Mouse (Mus musculus): ENCODE measurements around the gene Tmem132a. TPM values are rescaled to one million over a fixed set of nuclear protein-coding genes. Genes with fewer than 3 reads are reported as not detected.

Gene Tmem132a
- polyA plus RNA-seq, 1 experiment from 2014 or later, result 36.7 TPM

GRCm38 (mm10) chr19:10828321-10828720, 41.4 kb downstream of the Tmem132a start:
- ATAC-seq (replicated peaks; ENCODE audit: extremely low read depth, insufficient read depth, low FRiP score), result no peak
- Histone ChIP-seq H3K4me1 (ENCODE audit: control insufficient read depth, insufficient read depth, low read length) (no peaks in the 10 kb centered on the region), H3K27ac (ENCODE audit: low read length) (no peak overlapping the region), H3K9ac (ENCODE audit: low read length) (no peak overlapping the region), H3K4me3 (ENCODE audit: low read length) (no peak overlapping the region), H3K9me3 (replicated peaks; ENCODE audit: control insufficient read depth, low read length) (no peaks in the 10 kb centered on the region), H3K27me3 (ENCODE audit: control insufficient read depth, insufficient read depth, low read length) (no peaks in the 10 kb centered on the region), H3K36me3 (ENCODE audit: control insufficient read depth, insufficient read depth) (no peaks in the 10 kb centered on the region), H3K4me2 (ENCODE audit: low read depth, low read length) (no peak overlapping the region)
- whole genome bisulfite sequencing, result 85% methylated on average over 5 of the region's 5 CpGs

GRCm38 (mm10) chr19:10824061-10824460, 45.7 kb downstream of the Tmem132a start:
- no peak overlapping the region for H3K4me3 ChIP-seq (ENCODE audit: low read length)
- 77% methylated on average over 7 of the region's 7 CpGs for WGBS

GRCm38 (mm10) chr19:10822534-10822933, 47.2 kb downstream of the Tmem132a start:
- Histone ChIP-seq H3K9me3 (replicated peaks; ENCODE audit: control insufficient read depth, low read length) (no peaks in the 10 kb centered on the region), H3K4me3 (ENCODE audit: low read length) (no peak overlapping the region), H3K4me1 (ENCODE audit: control insufficient read depth, insufficient read depth, low read length) (no peaks in the 10 kb centered on the region), H3K4me2 (ENCODE audit: low read depth, low read length) (no peak overlapping the region), H3K27ac (ENCODE audit: low read length) (no peak overlapping the region), H3K27me3 (ENCODE audit: control insufficient read depth, insufficient read depth, low read length) (no peaks in the 10 kb centered on the region), H3K9ac (ENCODE audit: low read length) (no peak overlapping the region), H3K36me3 (ENCODE audit: control insufficient read depth, insufficient read depth) (no peaks in the 10 kb centered on the region)
- WGBS, result 92% methylated on average over 4 of the region's 4 CpGs
- no peak for ATAC-seq (replicated peaks; ENCODE audit: extremely low read depth, insufficient read depth, low FRiP score)

More at GRCm38 (mm10) chr19:10824061-10824460, 45.7 kb downstream of the Tmem132a start:
- H3K27me3 ChIP-seq (ENCODE audit: control insufficient read depth, insufficient read depth, low read length), result no peaks in the 10 kb centered on the region
- no peak overlapping the region for H3K27ac ChIP-seq (ENCODE audit: low read length)
- no peak overlapping the region for H3K9ac ChIP-seq (ENCODE audit: low read length)
- no peak for ATAC-seq (replicated peaks; ENCODE audit: extremely low read depth, insufficient read depth, low FRiP score)
- H3K36me3 ChIP-seq (ENCODE audit: control insufficient read depth, insufficient read depth), result no peaks in the 10 kb centered on the region
- H3K4me1 ChIP-seq (ENCODE audit: control insufficient read depth, insufficient read depth, low read length), result no peaks in the 10 kb centered on the region
- no peak overlapping the region for H3K4me2 ChIP-seq (ENCODE audit: low read depth, low read length)
- no peaks in the 10 kb centered on the region for H3K9me3 ChIP-seq (replicated peaks; ENCODE audit: control insufficient read depth, low read length)

- no peaks in the 10 kb centered on the region for H3K4me1 ChIP-seq (ENCODE audit: control insufficient read depth, insufficient read depth, low read length)
- no peak overlapping the region for H3K4me3 ChIP-seq (ENCODE audit: low read length)
- H3K4me2 ChIP-seq (ENCODE audit: low read depth, low read length), result no peak overlapping the region
- no peaks in the 10 kb centered on the region for H3K36me3 ChIP-seq (ENCODE audit: control insufficient read depth, insufficient read depth)
- no peaks in the 10 kb centered on the region for H3K27me3 ChIP-seq (ENCODE audit: control insufficient read depth, insufficient read depth, low read length)
- H3K9me3 ChIP-seq (replicated peaks; ENCODE audit: control insufficient read depth, low read length), result no peaks in the 10 kb centered on the region
- no peak for ATAC-seq (replicated peaks; ENCODE audit: extremely low read depth, insufficient read depth, low FRiP score)
- 62% methylated on average over 7 of the region's 7 CpGs for WGBS
- no peak overlapping the region for H3K27ac ChIP-seq (ENCODE audit: low read length)
- H3K9ac ChIP-seq (ENCODE audit: low read length), result no peak overlapping the region
Measured at GRCm38 (mm10) chr19:10821319-10821718, 48.4 kb downstream of the Tmem132a start.

- no peaks in the 10 kb centered on the region for H3K36me3 ChIP-seq (ENCODE audit: control insufficient read depth, insufficient read depth)
- H3K4me2 ChIP-seq (ENCODE audit: low read depth, low read length), result peak overlapping the region; percentile 31
- no peaks in the 10 kb centered on the region for H3K4me1 ChIP-seq (ENCODE audit: control insufficient read depth, insufficient read depth, low read length)
- 37% methylated on average over 17 of the region's 17 CpGs for WGBS
- no peak overlapping the region for H3K27ac ChIP-seq (ENCODE audit: low read length)
- H3K27me3 ChIP-seq (ENCODE audit: control insufficient read depth, insufficient read depth, low read length), result no peaks in the 10 kb centered on the region
- H3K4me3 ChIP-seq (ENCODE audit: low read length), result peak overlapping the region; percentile 21
- H3K9ac ChIP-seq (ENCODE audit: low read length), result no peak overlapping the region; the same call in 1 of the 2 replicates
- no peaks in the 10 kb centered on the region for H3K9me3 ChIP-seq (replicated peaks; ENCODE audit: control insufficient read depth, low read length)
- ATAC-seq (replicated peaks; ENCODE audit: extremely low read depth, insufficient read depth, low FRiP score), result no peak
Measured at GRCm38 (mm10) chr19:10818217-10818946, 51.4 kb downstream of the Tmem132a start.

- no peaks in the 10 kb centered on the region for H3K4me1 ChIP-seq (ENCODE audit: control insufficient read depth, insufficient read depth, low read length)
- H3K9ac ChIP-seq (ENCODE audit: low read length), result no peak overlapping the region
- ATAC-seq (replicated peaks; ENCODE audit: extremely low read depth, insufficient read depth, low FRiP score), result no peak
- H3K4me2 ChIP-seq (ENCODE audit: low read depth, low read length), result no peak overlapping the region
- no peaks in the 10 kb centered on the region for H3K9me3 ChIP-seq (replicated peaks; ENCODE audit: control insufficient read depth, low read length)
- no peak overlapping the region for H3K4me3 ChIP-seq (ENCODE audit: low read length)
- WGBS, result 35% methylated on average over 2 of the region's 2 CpGs
- H3K27me3 ChIP-seq (ENCODE audit: control insufficient read depth, insufficient read depth, low read length), result no peaks in the 10 kb centered on the region
- no peak overlapping the region for H3K27ac ChIP-seq (ENCODE audit: low read length)
- H3K36me3 ChIP-seq (ENCODE audit: control insufficient read depth, insufficient read depth), result no peaks in the 10 kb centered on the region
Measured at GRCm38 (mm10) chr19:10816462-10816861, 53.3 kb downstream of the Tmem132a start.

GRCm38 (mm10) chr19:10815871-10816270, 53.9 kb downstream of the Tmem132a start:
- WGBS, result 75% methylated on average over 6 of the region's 6 CpGs
- no peaks in the 10 kb centered on the region for H3K36me3 ChIP-seq (ENCODE audit: control insufficient read depth, insufficient read depth)

GRCm38 (mm10) chr19:10813905-10814304, 55.8 kb downstream of the Tmem132a start:
- H3K27ac ChIP-seq (ENCODE audit: low read length), result no peak overlapping the region
- no peak for ATAC-seq (replicated peaks; ENCODE audit: extremely low read depth, insufficient read depth, low FRiP score)
- WGBS, result 58% methylated on average over 7 of the region's 7 CpGs
- no peaks in the 10 kb centered on the region for H3K27me3 ChIP-seq (ENCODE audit: control insufficient read depth, insufficient read depth, low read length)
- H3K9ac ChIP-seq (ENCODE audit: low read length), result no peak overlapping the region
- no peaks in the 10 kb centered on the region for H3K4me1 ChIP-seq (ENCODE audit: control insufficient read depth, insufficient read depth, low read length)
- no peak overlapping the region for H3K4me3 ChIP-seq (ENCODE audit: low read length)
- H3K36me3 ChIP-seq (ENCODE audit: control insufficient read depth, insufficient read depth), result no peaks in the 10 kb centered on the region
- H3K9me3 ChIP-seq (replicated peaks; ENCODE audit: control insufficient read depth, low read length), result no peaks in the 10 kb centered on the region
- H3K4me2 ChIP-seq (ENCODE audit: low read depth, low read length), result no peak overlapping the region

More at GRCm38 (mm10) chr19:10815871-10816270, 53.9 kb downstream of the Tmem132a start:
- no peak overlapping the region for H3K4me2 ChIP-seq (ENCODE audit: low read depth, low read length)
- no peak overlapping the region for H3K9ac ChIP-seq (ENCODE audit: low read length)
- no peaks in the 10 kb centered on the region for H3K27me3 ChIP-seq (ENCODE audit: control insufficient read depth, insufficient read depth, low read length)
- ATAC-seq (replicated peaks; ENCODE audit: extremely low read depth, insufficient read depth, low FRiP score), result no peak
- H3K9me3 ChIP-seq (replicated peaks; ENCODE audit: control insufficient read depth, low read length), result no peaks in the 10 kb centered on the region
- H3K4me3 ChIP-seq (ENCODE audit: low read length), result no peak overlapping the region
- no peaks in the 10 kb centered on the region for H3K4me1 ChIP-seq (ENCODE audit: control insufficient read depth, insufficient read depth, low read length)
- no peak overlapping the region for H3K27ac ChIP-seq (ENCODE audit: low read length)

- H3K27ac ChIP-seq (ENCODE audit: low read length), result no peak overlapping the region
- WGBS, result 92% methylated on average over 5 of the region's 5 CpGs
- H3K36me3 ChIP-seq (ENCODE audit: control insufficient read depth, insufficient read depth), result no peaks in the 10 kb centered on the region
- no peaks in the 10 kb centered on the region for H3K9me3 ChIP-seq (replicated peaks; ENCODE audit: control insufficient read depth, low read length)
- H3K9ac ChIP-seq (ENCODE audit: low read length), result no peak overlapping the region
- no peaks in the 10 kb centered on the region for H3K4me1 ChIP-seq (ENCODE audit: control insufficient read depth, insufficient read depth, low read length)
- H3K27me3 ChIP-seq (ENCODE audit: control insufficient read depth, insufficient read depth, low read length), result no peaks in the 10 kb centered on the region
- H3K4me3 ChIP-seq (ENCODE audit: low read length), result no peak overlapping the region
- no peak overlapping the region for H3K4me2 ChIP-seq (ENCODE audit: low read depth, low read length)
- no peak for ATAC-seq (replicated peaks; ENCODE audit: extremely low read depth, insufficient read depth, low FRiP score)
Measured at GRCm38 (mm10) chr19:10813039-10813438, 56.7 kb downstream of the Tmem132a start.

Data from heart, embryonic 16.5 days (tissue).